Mouse (Mus musculus) limb, embryonic 13.5 days (tissue): ENCODE data around the gene Alpk3. TPM values are rescaled to one million over a fixed set of nuclear protein-coding genes. Genes with fewer than 3 reads are reported as not detected.

Source experiments
- ATAC-seq: fragments of 200-750 bp; cut with Nextera tagmentation; 2 replicates; pipeline ENCODE4 v1.8.0; 2017; ENCODE audit warnings: low read depth, moderate number of reproducible peaks, moderate TSS enrichment; ENCODE audit not compliant: low FRiP score
- H3K27ac ChIP-seq: fragments of 300-500 bp; sonication (generic); 2 replicates; pipeline ENCODE4 v1.5.1; 2015; ENCODE audit warnings: inconsistent platforms, mild to moderate bottlenecking, moderate library complexity
- H3K27me3 ChIP-seq: fragments of 300-500 bp; sonication (generic); 2 replicates; pipeline ENCODE4 v1.6.1; 2015; ENCODE audit warnings: mild to moderate bottlenecking, inconsistent platforms
- H3K36me3 ChIP-seq: fragments of 300-500 bp; sonication (generic); 2 replicates; pipeline ENCODE4 v1.6.1; 2015; ENCODE audit warnings: inconsistent platforms, mild to moderate bottlenecking, moderate library complexity
- H3K4me1 ChIP-seq: fragments of 300-500 bp; sonication (generic); 2 replicates; pipeline ENCODE4 v1.6.1; 2015; ENCODE audit warnings: inconsistent platforms
- H3K4me2 ChIP-seq: fragments of 300-500 bp; sonication (generic); replicated peaks from 2 replicates; pipeline ENCODE4 v1.6.1; 2015; ENCODE audit warnings: inconsistent platforms, mild to moderate bottlenecking, moderate library complexity
- H3K4me3 ChIP-seq: fragments of 300-500 bp; sonication (generic); 2 replicates; pipeline ENCODE4 v1.5.1; 2015; ENCODE audit warnings: moderate library complexity, mild to moderate bottlenecking, inconsistent platforms
- H3K9ac ChIP-seq: fragments of 300-500 bp; sonication (generic); 2 replicates; pipeline ENCODE4 v1.6.1; 2015; ENCODE audit warnings: mild to moderate bottlenecking, inconsistent platforms
- H3K9me3 ChIP-seq: fragments of 300-500 bp; sonication (generic); 2 replicates; pipeline ENCODE4 v1.6.1; 2016; ENCODE audit warnings: inconsistent platforms
- WGBS: fragments of 180-500 bp; shearing (Covaris S2); methylation state at CpG from one replicate; pipeline ENCODE4 v1.1.7; 2015; 5-methylcytosine and 5-hydroxymethylcytosine counted together
- polyA plus RNA-seq: library from polyadenylated mRNA; unstranded; fragments of >200 nt; fragmentation: Nextera tagmentation; extraction: Ambion mirVana; gene quantifications from 2 replicates; pipeline ENCODE4 v1.2.1, GENCODE M21; 2015

Alpk3 gene
- polyA plus RNA-seq, 1 experiment from 2014 or later: 2.4 TPM

DNA sequence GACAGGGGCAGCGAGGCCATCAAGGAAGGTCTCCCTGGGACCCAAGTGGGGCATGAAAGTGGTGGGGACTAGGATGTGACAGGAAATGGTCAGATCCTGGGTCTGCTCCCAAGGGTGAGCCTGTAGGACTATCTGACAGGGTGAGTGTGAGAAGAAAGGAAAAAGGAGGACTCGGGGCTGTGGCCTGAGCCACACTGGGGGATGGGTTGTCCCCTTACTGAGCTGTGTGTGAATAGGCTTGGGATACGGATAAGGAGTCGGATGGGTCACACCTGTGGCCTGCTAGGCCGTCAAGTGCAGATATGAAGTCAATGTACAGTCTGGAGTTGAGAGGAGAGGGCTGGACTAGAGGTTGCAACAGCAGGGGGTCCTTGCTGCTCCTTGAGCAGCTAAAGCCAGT, 18.3 kb downstream of the Alpk3 start:
- no peak overlapping the region for H3K4me2 ChIP-seq
- no peaks in the 10 kb centered on the region for H3K27me3 ChIP-seq
- no peak for ATAC-seq
- peaks cover 17% of the 10 kb centered on the region for H3K4me1 ChIP-seq
- no peaks in the 10 kb centered on the region for H3K9me3 ChIP-seq
- no peak overlapping the region for H3K27ac ChIP-seq
- no peak overlapping the region for H3K9ac ChIP-seq
- no peaks in the 10 kb centered on the region for H3K36me3 ChIP-seq
- 78% methylated on average over 5 of the region's 5 CpGs for WGBS
- no peak overlapping the region for H3K4me3 ChIP-seq

DNA sequence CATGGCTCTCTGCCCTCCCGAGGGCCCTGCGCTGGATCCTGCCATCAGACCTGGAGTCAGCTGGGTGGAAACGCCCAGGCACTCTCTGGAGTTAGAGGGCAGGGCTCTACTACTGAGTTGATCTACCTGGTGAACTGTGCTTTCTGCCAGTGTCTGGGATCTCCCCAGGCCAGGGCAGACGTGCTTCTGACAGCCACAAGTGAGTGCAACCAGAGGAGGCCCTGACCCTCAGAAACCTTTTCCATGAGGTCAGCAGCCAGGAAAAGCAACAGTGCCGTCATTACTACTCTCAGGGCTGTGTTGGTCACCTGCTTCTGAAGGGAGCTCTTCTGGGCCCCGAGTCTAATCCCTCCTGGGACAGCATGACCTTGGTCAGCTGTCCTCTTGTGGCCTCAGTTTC, 19.6 kb downstream of the Alpk3 start:
- H3K9ac ChIP-seq: no peak overlapping the region
- H3K4me3 ChIP-seq: no peak overlapping the region
- H3K27ac ChIP-seq: no peak overlapping the region
- H3K9me3 ChIP-seq: no peaks in the 10 kb centered on the region
- 60% methylated on average over 6 of the region's 6 CpGs for WGBS
- no peaks in the 10 kb centered on the region for H3K27me3 ChIP-seq
- no peak overlapping the region for H3K4me2 ChIP-seq
- H3K36me3 ChIP-seq: no peaks in the 10 kb centered on the region
- ATAC-seq: no peak
- peaks cover 21% of the 10 kb centered on the region for H3K4me1 ChIP-seq

DNA sequence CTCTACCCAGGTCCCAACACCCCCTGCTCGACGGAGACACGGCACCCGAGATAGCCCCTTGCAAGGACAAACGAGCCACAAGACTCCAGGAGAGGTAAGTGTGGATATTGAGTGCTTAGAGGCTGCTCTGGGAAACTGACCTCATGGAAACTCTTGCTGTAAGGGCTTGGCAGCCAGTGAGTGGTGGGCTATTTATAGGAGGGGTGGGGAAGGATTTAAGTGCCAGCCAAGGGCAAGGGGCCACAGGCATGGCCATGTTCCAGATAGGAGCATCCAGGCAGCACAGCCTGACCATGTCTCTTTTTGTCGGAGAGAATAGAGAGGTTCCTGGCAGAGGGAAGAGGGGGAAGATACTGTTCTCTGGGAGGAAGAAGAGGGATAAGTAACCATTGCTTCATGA, 21.3 kb downstream of the Alpk3 start:
- 84% methylated on average over 6 of the region's 6 CpGs for WGBS
- ATAC-seq: no peak
- H3K27ac ChIP-seq: no peak overlapping the region

DNA sequence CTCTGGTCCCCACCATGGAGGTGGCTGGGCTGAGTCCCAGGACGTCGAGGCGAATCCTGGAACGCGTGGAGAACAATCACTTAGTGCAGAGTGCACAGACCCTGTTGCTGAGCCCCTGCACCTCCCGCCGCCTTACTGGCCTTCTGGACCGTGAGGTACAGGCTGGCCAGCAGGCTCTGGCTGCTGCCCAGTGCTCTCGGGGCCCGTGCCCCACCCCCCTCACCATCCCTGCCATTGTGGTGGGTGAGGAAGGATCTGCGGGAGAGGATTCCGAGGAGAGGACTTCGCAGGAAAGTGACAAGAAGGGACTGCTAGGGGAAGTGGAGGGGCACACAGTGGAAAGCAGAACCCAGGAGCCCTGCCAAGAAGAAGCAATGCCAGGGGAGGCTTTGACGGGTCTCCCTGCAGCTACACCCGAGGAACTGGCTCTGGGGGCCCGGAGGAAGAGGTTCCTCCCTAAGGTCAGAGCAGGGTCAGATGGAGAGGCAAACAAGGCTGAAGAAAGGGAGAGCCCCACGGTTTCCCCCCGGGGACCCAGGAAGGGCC, 36.1 kb downstream of the Alpk3 start:
- ATAC-seq: no peak
- Histone ChIP-seq H3K36me3 (no peaks in the 10 kb centered on the region), H3K27ac (no peak overlapping the region), H3K9ac (no peak overlapping the region), H3K9me3 (0 out of 2 replicates have a peak, but pooled peaks cover 4% of the 10 kb centered on the region), H3K27me3 (no peaks in the 10 kb centered on the region), H3K4me1 (0 out of 2 replicates have a peak, but pooled peaks cover 8% of the 10 kb centered on the region), H3K4me3 (no peak overlapping the region), H3K4me2 (no peak overlapping the region)
- WGBS: 59% methylated on average over 18 of the region's 18 CpGs

More for the DNA sequence above, 21.3 kb downstream of the Alpk3 start:
- H3K9ac ChIP-seq: no peak overlapping the region
- H3K36me3 ChIP-seq: no peaks in the 10 kb centered on the region
- H3K4me2 ChIP-seq: no peak overlapping the region
- H3K4me3 ChIP-seq: no peak overlapping the region
- no peaks in the 10 kb centered on the region for H3K9me3 ChIP-seq
- H3K27me3 ChIP-seq: no peaks in the 10 kb centered on the region
- H3K4me1 ChIP-seq: peaks cover 14% of the 10 kb centered on the region

DNA sequence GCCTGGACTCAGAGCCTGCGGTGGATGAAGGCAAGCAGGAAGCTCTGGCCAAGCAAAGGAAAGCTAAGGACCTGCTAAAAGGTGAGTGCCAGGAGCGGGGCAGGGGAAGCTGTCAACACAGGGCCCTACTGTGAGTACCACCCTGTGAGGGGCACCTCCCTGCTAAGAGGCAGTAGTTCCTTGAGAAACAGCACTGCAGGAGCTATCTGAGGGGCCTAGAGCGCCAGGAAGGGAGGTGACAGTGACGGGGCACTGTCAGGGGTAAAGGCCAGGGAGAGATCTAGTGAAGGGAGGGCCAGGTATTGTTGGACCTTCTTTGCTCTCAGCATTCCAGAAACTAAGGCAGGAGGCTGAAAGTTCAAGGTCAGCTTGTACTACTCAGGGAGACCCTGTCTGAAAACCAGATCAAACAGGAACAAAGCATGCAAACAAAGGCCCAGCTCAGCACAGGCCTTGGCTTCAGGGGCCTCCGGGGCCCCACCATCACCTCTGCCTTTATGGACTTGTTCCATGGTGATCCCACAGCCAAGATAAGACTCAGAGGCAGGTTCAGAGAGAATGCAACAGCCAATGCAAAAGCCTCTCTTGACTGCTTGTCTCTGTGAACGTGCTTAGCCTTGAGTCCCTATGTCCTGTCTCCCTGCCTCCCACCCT, 36.8 kb downstream of the Alpk3 start:
- H3K27ac ChIP-seq: no peak overlapping the region
- WGBS: 75% methylated on average over 6 of the region's 6 CpGs
- no peak for ATAC-seq

DNA sequence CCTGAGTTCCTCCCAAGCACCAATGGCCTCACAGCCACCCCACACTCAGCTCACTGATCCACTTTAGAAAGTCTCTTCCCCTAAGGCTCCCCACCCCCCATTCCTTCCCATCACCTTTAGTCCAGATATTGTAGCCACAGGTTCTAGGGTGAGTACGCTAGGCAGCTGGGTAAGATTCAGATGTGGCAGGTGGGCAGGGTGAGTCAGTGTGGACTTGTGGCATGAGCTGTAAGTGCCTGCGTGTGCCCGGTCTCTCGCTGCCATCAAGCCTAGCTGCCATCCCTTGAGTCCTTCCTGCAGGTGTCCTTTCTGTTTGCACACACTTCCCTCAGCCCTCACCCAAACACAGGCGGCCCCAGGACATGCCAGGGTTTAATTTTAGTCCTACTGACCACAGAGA, 42.9 kb downstream of the Alpk3 start:
- no peak for ATAC-seq
- Histone ChIP-seq H3K9me3 (no peaks in the 10 kb centered on the region), H3K9ac (no peak overlapping the region), H3K27ac (no peak overlapping the region), H3K4me2 (no peak overlapping the region), H3K4me1 (no peaks in the 10 kb centered on the region), H3K27me3 (no peaks in the 10 kb centered on the region), H3K36me3 (no peaks in the 10 kb centered on the region), H3K4me3 (no peak overlapping the region)
- WGBS: 86% methylated on average over 5 of the region's 5 CpGs

More for the DNA sequence above, 36.8 kb downstream of the Alpk3 start:
- Histone ChIP-seq H3K27me3 (no peaks in the 10 kb centered on the region), H3K4me2 (no peak overlapping the region), H3K4me1 (0 out of 2 replicates have a peak, but pooled peaks cover 8% of the 10 kb centered on the region), H3K9me3 (0 out of 2 replicates have a peak, but pooled peaks cover 4% of the 10 kb centered on the region), H3K4me3 (no peak overlapping the region), H3K9ac (no peak overlapping the region), H3K36me3 (no peaks in the 10 kb centered on the region)

DNA sequence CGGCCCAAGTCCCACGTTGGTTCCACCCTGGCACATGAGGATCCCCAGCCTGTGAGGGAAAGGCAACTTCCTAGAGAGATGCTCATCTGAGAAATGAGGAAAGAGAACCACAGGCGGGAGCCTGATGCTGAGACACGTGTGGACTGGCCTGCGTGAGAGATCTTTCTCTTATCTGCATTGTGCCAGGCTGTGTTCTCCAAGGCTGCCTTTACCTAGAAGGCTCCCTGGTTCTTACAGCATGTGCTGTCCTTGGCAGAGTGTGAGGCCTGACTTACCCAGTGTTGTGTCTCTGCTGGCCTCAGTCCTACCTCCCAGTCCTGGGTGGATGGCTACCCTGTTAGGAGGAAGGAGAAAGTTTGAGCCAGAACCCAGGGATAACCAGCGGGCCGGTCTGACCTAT, 45.5 kb downstream of the Alpk3 start:
- no peak overlapping the region for H3K4me2 ChIP-seq
- H3K9ac ChIP-seq: no peak overlapping the region
- no peaks in the 10 kb centered on the region for H3K9me3 ChIP-seq
- H3K36me3 ChIP-seq: no peaks in the 10 kb centered on the region
- ATAC-seq: no peak
- H3K27me3 ChIP-seq: no peaks in the 10 kb centered on the region
- H3K4me1 ChIP-seq: no peaks in the 10 kb centered on the region
- no peak overlapping the region for H3K4me3 ChIP-seq
- WGBS: 94% methylated on average over 7 of the region's 7 CpGs
- H3K27ac ChIP-seq: no peak overlapping the region

DNA sequence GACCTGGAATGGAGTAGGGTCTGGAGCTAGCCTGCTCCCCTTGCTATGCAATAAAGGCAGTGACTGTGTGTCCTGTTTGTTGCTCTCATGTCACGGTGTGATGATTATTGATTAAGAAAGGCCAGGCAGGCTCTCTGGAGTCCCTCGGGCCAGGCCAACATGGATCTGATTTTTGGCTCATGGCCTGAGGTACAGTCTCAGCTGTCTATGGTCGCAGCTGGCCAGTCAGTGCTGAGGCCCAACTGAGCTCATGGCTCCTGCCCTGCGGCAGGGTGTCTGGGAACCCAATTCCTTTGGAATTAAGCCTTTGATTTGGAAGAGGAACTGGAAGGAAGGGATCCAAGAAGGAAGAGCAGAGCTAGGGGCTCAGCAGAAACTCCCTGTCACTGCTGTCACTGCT, 48.1 kb downstream of the Alpk3 start:
- no peak for ATAC-seq
- Histone ChIP-seq H3K27me3 (no peaks in the 10 kb centered on the region), H3K4me3 (no peak overlapping the region), H3K36me3 (no peaks in the 10 kb centered on the region), H3K4me1 (0 out of 2 replicates have a peak, but pooled peaks cover 5% of the 10 kb centered on the region), H3K27ac (no peak overlapping the region), H3K9ac (no peak overlapping the region), H3K4me2 (no peak overlapping the region), H3K9me3 (no peaks in the 10 kb centered on the region)
- WGBS: 64% methylated on average over 4 of the region's 4 CpGs

DNA sequence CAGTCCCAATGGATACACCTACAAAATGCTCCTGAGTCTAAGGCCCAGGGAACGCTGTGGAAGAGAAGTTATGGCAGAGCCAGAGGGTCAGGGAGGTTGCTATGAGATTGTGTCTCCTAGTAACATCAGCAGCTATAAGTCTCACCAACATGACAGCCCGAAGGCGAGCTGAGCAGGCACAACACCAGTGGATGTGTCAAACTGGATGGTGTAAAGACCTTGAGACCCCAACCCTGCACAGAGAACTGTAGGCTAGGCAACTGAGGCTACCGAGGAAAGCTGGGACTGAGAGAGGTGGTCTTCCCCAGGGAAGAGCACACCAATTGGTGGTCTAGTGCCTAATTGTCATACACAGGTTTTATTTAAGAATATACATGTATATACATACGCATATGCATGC, 50.8 kb downstream of the Alpk3 start:
- WGBS: 88% methylated on average over 5 of the region's 5 CpGs
- H3K36me3 ChIP-seq: no peaks in the 10 kb centered on the region
- 0 out of 2 replicates have a peak, but pooled peaks cover 5% of the 10 kb centered on the region for H3K4me1 ChIP-seq
- no peaks in the 10 kb centered on the region for H3K27me3 ChIP-seq
- H3K4me2 ChIP-seq: no peak overlapping the region
- no peak for ATAC-seq
- H3K27ac ChIP-seq: no peak overlapping the region
- H3K9me3 ChIP-seq: no peaks in the 10 kb centered on the region
- H3K9ac ChIP-seq: no peak overlapping the region
- H3K4me3 ChIP-seq: no peak overlapping the region

DNA sequence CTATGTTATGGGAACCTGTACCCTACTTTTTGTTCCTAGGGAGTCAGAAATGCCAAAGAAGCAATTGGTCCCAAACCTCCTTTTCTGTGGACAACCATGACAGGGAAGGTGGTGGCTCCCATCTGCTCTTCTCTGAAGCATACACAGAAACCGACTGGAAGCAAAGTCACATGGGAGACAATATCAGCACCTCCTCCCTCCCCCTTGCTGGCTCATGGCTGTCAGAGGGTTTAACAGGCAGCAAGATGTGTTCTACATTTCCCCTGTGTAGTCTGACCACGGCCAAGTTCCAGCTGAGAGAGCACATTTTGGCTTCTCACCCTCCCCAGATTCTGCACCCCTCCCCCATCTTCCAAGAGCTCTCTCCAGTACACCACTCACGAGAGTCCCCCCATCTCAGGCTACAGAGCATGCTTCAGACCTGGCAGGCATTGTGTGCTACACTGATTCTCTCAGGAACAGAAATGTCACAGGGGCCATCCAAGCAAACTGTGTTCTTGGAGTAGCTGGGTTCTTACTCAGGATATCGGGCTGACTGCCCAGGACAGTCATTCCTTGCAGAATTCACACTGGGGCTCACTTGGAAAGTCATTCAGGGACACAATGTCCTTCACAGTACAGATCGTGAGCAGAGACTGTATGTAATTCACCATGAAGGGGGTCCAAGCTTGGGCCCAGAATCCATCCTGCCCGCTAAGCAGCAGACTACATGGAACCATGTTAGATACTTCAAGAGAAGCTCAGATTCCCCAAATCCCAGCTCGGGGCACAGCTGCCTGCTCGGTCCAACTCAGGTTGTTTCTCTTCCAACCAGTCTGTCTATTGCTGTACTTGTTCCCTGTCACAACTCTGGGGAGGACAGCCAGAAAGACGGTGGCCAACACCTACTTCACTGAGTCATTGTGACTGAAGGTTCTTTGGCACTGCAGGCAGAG, 52.6 kb downstream of the Alpk3 start:
- H3K4me1 ChIP-seq: peaks cover 12% of the 10 kb centered on the region
- H3K4me2 ChIP-seq: no peak overlapping the region
- no peaks in the 10 kb centered on the region for H3K9me3 ChIP-seq
- no peak overlapping the region for H3K27ac ChIP-seq
- H3K36me3 ChIP-seq: no peaks in the 10 kb centered on the region
- no peak overlapping the region for H3K4me3 ChIP-seq
- H3K27me3 ChIP-seq: no peaks in the 10 kb centered on the region
- WGBS: 58% methylated on average over 9 of the region's 9 CpGs
- no peak overlapping the region for H3K9ac ChIP-seq
- 0 out of 2 replicates have a peak, but pooled peaks have one; percentile 28 for ATAC-seq

DNA sequence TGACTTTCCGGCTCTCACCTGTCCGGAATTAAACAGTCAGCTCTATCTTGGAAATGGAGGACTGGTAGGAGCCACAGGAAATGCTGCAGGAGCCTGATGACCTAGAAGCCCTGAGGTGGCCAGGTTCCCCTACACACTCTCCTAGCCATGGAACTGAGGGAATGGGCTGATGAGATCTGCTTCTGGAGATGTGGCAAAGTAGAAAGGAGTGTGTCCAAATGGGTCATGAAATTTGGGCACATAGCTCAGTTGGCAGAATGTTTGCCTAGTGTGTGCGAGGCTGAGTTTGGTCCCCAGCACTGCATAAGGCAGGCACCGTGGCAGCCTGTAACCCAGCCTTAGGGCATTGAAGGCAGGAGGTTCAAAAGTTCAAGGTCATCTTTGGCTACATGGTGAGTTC, 53.4 kb downstream of the Alpk3 start:
- Histone ChIP-seq H3K27ac (no peak overlapping the region), H3K36me3 (no peaks in the 10 kb centered on the region), H3K9me3 (no peaks in the 10 kb centered on the region), H3K27me3 (no peaks in the 10 kb centered on the region), H3K4me3 (no peak overlapping the region), H3K4me2 (no peak overlapping the region), H3K9ac (no peak overlapping the region), H3K4me1 (peaks cover 12% of the 10 kb centered on the region)
- WGBS: 89% methylated on average over 4 of the region's 4 CpGs
- no peak for ATAC-seq

DNA sequence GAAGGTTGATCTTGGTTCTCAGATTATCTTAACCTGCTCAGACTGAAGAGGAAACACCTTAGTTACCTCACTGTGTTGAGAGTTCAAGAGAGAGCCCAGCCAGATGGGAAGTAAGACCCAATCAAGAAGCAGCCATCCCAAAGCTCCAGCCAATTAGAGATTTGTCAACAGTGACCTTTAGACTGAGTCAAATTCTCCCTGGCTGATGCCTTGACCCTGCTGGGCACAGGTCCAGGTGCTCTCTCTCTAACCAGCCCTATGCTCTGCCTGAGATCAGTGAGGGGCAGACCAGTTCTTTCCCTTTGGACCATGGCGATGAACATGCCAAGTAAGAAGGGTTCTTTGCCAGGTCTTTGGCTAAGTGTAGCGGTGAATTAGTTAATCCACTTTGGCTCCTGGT, 54.3 kb downstream of the Alpk3 start:
- no peak overlapping the region for H3K4me3 ChIP-seq
- no peak overlapping the region for H3K9ac ChIP-seq
- no peak overlapping the region for H3K4me2 ChIP-seq
- 0 out of 2 replicates have a peak, but pooled peaks cover 4% of the 10 kb centered on the region for H3K27me3 ChIP-seq
- no peak overlapping the region for H3K27ac ChIP-seq
- H3K36me3 ChIP-seq: no peaks in the 10 kb centered on the region
- H3K4me1 ChIP-seq: peaks cover 12% of the 10 kb centered on the region
- no peak for ATAC-seq
- no peaks in the 10 kb centered on the region for H3K9me3 ChIP-seq
- WGBS: 94% methylated on average over 2 of the region's 2 CpGs
